Mouse (Mus musculus) kidney, adult 2 months (tissue): Measurements from ENCODE around the gene Slc17a7.

Experiments used
- CTCF ChIP-seq: fragments of 200-500 bp; conservative IDR thresholded peaks from 2 replicates; pipeline ENCODE4 v1.5.1; 2011; ENCODE audit warnings: low read depth, mild to moderate bottlenecking, control low read depth, low read length, moderate library complexity, mixed read lengths; ENCODE audit not compliant: insufficient read depth, insufficient read length
- POLR2A ChIP-seq: fragments of 200-500 bp; IDR thresholded peaks from one replicate; pipeline ENCODE4 v1.6.1; 2011; ENCODE audit warnings: low read depth, low read length, control low read depth

GRCm38 (mm10) chr7:45189600-45189999, 25.9 kb downstream of the Slc17a7 start:
- TF ChIP-seq CTCF (no peak), POLR2A (no peak)
